Mouse (Mus musculus) ES-Bruce4 (cell line): ENCODE data around the gene Swi5.

Experiments
- EP300 ChIP-seq: IDR thresholded peaks from 2 replicates; pipeline ENCODE4 v1.6.1; 2011; ENCODE audit warnings: low read depth, low read length; ENCODE audit not compliant: insufficient read depth
- POLR2A ChIP-seq: IDR thresholded peaks from one replicate; pipeline ENCODE4 v1.8.1; 2011; ENCODE audit warnings: low read length; ENCODE audit not compliant: insufficient read depth

GRCm38 (mm10) chr2:32318709-32319585, 31.1 kb upstream of the Swi5 start:
- TF ChIP-seq POLR2A = no peak
- TF ChIP-seq EP300 = no peak
